Mouse (Mus musculus) spleen, adult 12 weeks (tissue): ENCODE measurements around the gene Itch.
A peak's percentile ranks its signal among the peaks of the same experiment; 100 is the strongest.
"Not testable (repeated sequence)": the region's sequence is repeated elsewhere in the genome, so short reads cannot be mapped to it uniquely, and the experiment has no call there.

Experiments
- DNase-seq: peaks from one replicate; pipeline ENCODE4 v3.0.0; 2022; ENCODE audit warnings: low spot score

Gene Itch

GRCm38 (mm10) chr2:155133011-155133976 is at the start of gene Itch:
Gene Itch (plus strand): TSS chr2:155133509.
- peak; percentile 83 for DNase-seq

- no peak for DNase-seq
Observed at GRCm38 (mm10) chr2:155084546-155084945, 48.8 kb upstream of the Itch start.

- DNase-seq = no peak
Observed at GRCm38 (mm10) chr2:155086328-155086727, 47.0 kb upstream of the Itch start.

- no peak for DNase-seq
Observed at GRCm38 (mm10) chr2:155088264-155088663, 45.0 kb upstream of the Itch start.

- peak; percentile 64 for DNase-seq
Observed at GRCm38 (mm10) chr2:155090909-155091742, 42.2 kb upstream of the Itch start.

- DNase-seq = no peak
Observed at GRCm38 (mm10) chr2:155091743-155092075, 41.6 kb upstream of the Itch start.

GRCm38 (mm10) chr2:155093418-155093817 is 39.9 kb upstream of the Itch start:
- no peak for DNase-seq

- DNase-seq = no peak
Observed at GRCm38 (mm10) chr2:155098720-155099380, 34.5 kb upstream of the Itch start.

GRCm38 (mm10) chr2:155099421-155099820 is 33.9 kb upstream of the Itch start:
- DNase-seq = no peak

- DNase-seq = no peak
Observed at GRCm38 (mm10) chr2:155099994-155100795, 33.1 kb upstream of the Itch start.

GRCm38 (mm10) chr2:155100796-155101259 is 32.5 kb upstream of the Itch start:
- DNase-seq = no peak

- DNase-seq = no peak
Observed at GRCm38 (mm10) chr2:155101761-155102181, 31.5 kb upstream of the Itch start.

GRCm38 (mm10) chr2:155103607-155104006 is 29.7 kb upstream of the Itch start:
- DNase-seq = no peak

GRCm38 (mm10) chr2:155107276-155107675 is 26.0 kb upstream of the Itch start:
- not testable (repeated sequence) for DNase-seq

- DNase-seq = no peak
Observed at GRCm38 (mm10) chr2:155115216-155115830, 18.0 kb upstream of the Itch start.

- peak; percentile 17 for DNase-seq
Observed at GRCm38 (mm10) chr2:155133977-155134860, 910 bp downstream of the Itch start.

- DNase-seq = no peak
Observed at GRCm38 (mm10) chr2:155135092-155135491, 1.8 kb downstream of the Itch start.

GRCm38 (mm10) chr2:155135534-155135933 is 2.2 kb downstream of the Itch start:
- DNase-seq = no peak

GRCm38 (mm10) chr2:155140986-155141385 is 7.7 kb downstream of the Itch start:
- DNase-seq = no peak

GRCm38 (mm10) chr2:155142025-155142555 is 8.8 kb downstream of the Itch start:
- no peak for DNase-seq
